8 mouse cellular contexts compared by ENCODE assay signal in the genomic region with DNA sequence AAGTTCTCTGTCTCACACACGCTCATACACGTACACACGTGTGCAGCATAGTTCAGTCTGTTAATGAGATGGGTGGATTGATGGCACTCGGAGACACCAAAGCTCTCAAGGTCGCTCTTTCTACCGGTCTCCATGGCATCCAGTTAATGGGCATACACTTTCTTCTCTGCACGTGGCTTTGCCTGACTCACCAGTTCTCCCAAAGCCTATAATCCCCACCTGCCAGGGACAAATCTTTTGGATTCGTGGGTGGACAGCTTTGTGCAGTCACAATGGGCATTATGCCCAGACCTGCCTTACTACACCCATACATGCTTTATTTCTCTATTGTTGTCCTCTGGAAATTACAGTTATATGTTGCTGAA. TPM values are rescaled to one million over a fixed set of nuclear protein-coding genes. Genes with fewer than 3 reads are reported as not detected.
DNase-seq lines count a peak whose midpoint lies in the region; ATAC-seq and TF ChIP-seq lines count a peak whose summit lies in the region.

No protein-coding gene starts in this region.

- no peak for TF ChIP-seq CTCF in lung, postnatal 0 days (IDR thresholded peaks at IDR 0.05)
- no peak for TF ChIP-seq CTCF in olfactory bulb, adult 2 months (IDR thresholded peaks at IDR 0.05; ENCODE audit: insufficient read depth, low read depth, low read length)

- H3K9me3 ChIP-seq in lung, postnatal 0 days (ENCODE audit: low read length), result no peaks in the 10 kb centered on the region

- H3K4me3 ChIP-seq in lung, postnatal 0 days (ENCODE audit: low read depth, low read length), result peak overlapping the region; percentile 84
- H3K4me3 ChIP-seq in olfactory bulb, adult 2 months (ENCODE audit: insufficient read depth, low read depth, low read length), result peak overlapping the region; percentile 77

- peak overlapping the region; percentile 91 for H3K4me2 ChIP-seq in lung, postnatal 0 days (replicated peaks; ENCODE audit: low read depth, low read length)

- no peak for TF ChIP-seq POLR2A in olfactory bulb, adult 2 months (IDR thresholded peaks at IDR 0.05; ENCODE audit: insufficient read depth, low read depth, low read length)

- peak overlapping the region; percentile 97; the same call in 1 of the 2 replicates for H3K27ac ChIP-seq in lung, postnatal 0 days (ENCODE audit: low read length)
- H3K27ac ChIP-seq in olfactory bulb, adult 2 months (ENCODE audit: insufficient read depth, low read depth, low read length), result peak overlapping the region; percentile 86

- no peaks in the 10 kb centered on the region for H3K27me3 ChIP-seq in lung, postnatal 0 days (replicated peaks; ENCODE audit: insufficient read depth, low read length)

- H3K36me3 ChIP-seq in lung, postnatal 0 days (ENCODE audit: insufficient read depth, low read length), result no peaks in the 10 kb centered on the region

- no peak overlapping the region for H3K9ac ChIP-seq in lung, postnatal 0 days (replicated peaks; ENCODE audit: low read depth)

- intact Hi-C loops in left cerebral cortex, postnatal 36 days (cut with DNase I), result loop anchor here (2.0 kb wide), 1 partner anchor 19 kb away; no protein-coding TSS in a partner anchor

- peak; percentile 40 to 52 for DNase-seq in cerebellum, postnatal 10 days
- DNase-seq in cerebellum, adult 11 months, result no peak
- peak; percentile 44 for DNase-seq in lung, postnatal 0 days (ENCODE audit: low spot score)
- no peak for DNase-seq in lung, postnatal 36 days
- peak; percentile 97 for DNase-seq in fat pad, adult 2 months (ENCODE audit: extremely low read depth, low read depth, low spot score)
- DNase-seq in left cerebral cortex, postnatal 36 days (ENCODE audit: low spot score in 2 of 2), result peak; percentile 47 to 59
- DNase-seq in cerebellum, adult 18-20 months, result no peak

- peaks cover 6% of the 10 kb centered on the region; the same call in 1 of the 2 replicates for H3K4me1 ChIP-seq in lung, postnatal 0 days (ENCODE audit: insufficient read depth, low read depth, low read length)
- peaks cover 16% of the 10 kb centered on the region for H3K4me1 ChIP-seq in olfactory bulb, adult 2 months (ENCODE audit: control insufficient read depth, insufficient read depth, low read length)

- TF ChIP-seq EP300 in lung, postnatal 0 days (IDR thresholded peaks at IDR 0.05), result no peak

- no peak for ATAC-seq in lung, postnatal 0 days

- WGBS in lung, postnatal 0 days, result 3% methylated on average over 8 of the region's 8 CpGs
- under 1% methylated on average over 8 of the region's 8 CpGs for WGBS in olfactory bulb, adult 2 months

RNA-seq across cellular contexts. Expression of gene Mtfr1l, which starts 0.6 kb away (rescaled TPM):
- 169 and 188 TPM in 2 replicates for polyA plus RNA-seq in lung, postnatal 0 days (2015; fragmentation: Nextera tagmentation; extraction: Ambion mirVana)
- total RNA-seq in left cerebral cortex, postnatal 36 days (2021), result 10 to 100 TPM; 61.9 to 70.2 TPM
- polyA plus RNA-seq in olfactory bulb, adult 2 months (2012; ENCODE audit: insufficient read depth, insufficient read length, low replicate concordance, missing spikeins), result not detected in 2 replicates

RNA-seq across cellular contexts. Expression of gene Selenon, which starts 16.2 kb away (rescaled TPM):
- 13.6 and 17.7 TPM in 2 replicates for polyA plus RNA-seq in lung, postnatal 0 days (2015; fragmentation: Nextera tagmentation; extraction: Ambion mirVana)
- total RNA-seq in left cerebral cortex, postnatal 36 days (2021), result 10 to 100 TPM; 19.6 to 21.2 TPM
- polyA plus RNA-seq in olfactory bulb, adult 2 months (2012; ENCODE audit: insufficient read depth, insufficient read length, low replicate concordance, missing spikeins), result not detected in 2 replicates

RNA-seq across cellular contexts. Expression of gene Aunip, which starts 25.0 kb away (rescaled TPM):
- 0.84 and 1.6 TPM in 2 replicates for polyA plus RNA-seq in lung, postnatal 0 days (2015; fragmentation: Nextera tagmentation; extraction: Ambion mirVana)
- under 1 TPM in 1 of 2 experiments, not detected in 1; 0.32 TPM for total RNA-seq in left cerebral cortex, postnatal 36 days (2021)
- polyA plus RNA-seq in olfactory bulb, adult 2 months (2012; ENCODE audit: insufficient read depth, insufficient read length, low replicate concordance, missing spikeins), result not detected in 2 replicates

RNA-seq across cellular contexts. Expression of gene Paqr7, which starts 39.3 kb away (rescaled TPM):
- polyA plus RNA-seq in lung, postnatal 0 days (2015; fragmentation: Nextera tagmentation; extraction: Ambion mirVana), result 27.5 and 33.0 TPM in 2 replicates
- 10 to 100 TPM; 56.5 to 65.6 TPM for total RNA-seq in left cerebral cortex, postnatal 36 days (2021)
- polyA plus RNA-seq in olfactory bulb, adult 2 months (2012; ENCODE audit: insufficient read depth, insufficient read length, low replicate concordance, missing spikeins), result not detected in 2 replicates

Comparison
In these comparisons a context has a peak if more than half of its experiments do, and no peak if none do; other contexts are left out.
1. DNase-seq: peak in cerebellum, postnatal 10 days (2 of 2), lung, postnatal 0 days (single experiment), fat pad, adult 2 months (single experiment) and left cerebral cortex, postnatal 36 days (2 of 2); none in cerebellum, adult 11 months (single experiment), lung, postnatal 36 days (single experiment) and cerebellum, adult 18-20 months (0 of 2).
2. RNA of gene Selenon, which starts 16.2 kb away (polyA plus RNA-seq): 13.6 to 17.7 TPM in lung, postnatal 0 days; not detected in olfactory bulb, adult 2 months; every median in the first group is over 10 times any median in the second.